Mouse (Mus musculus) megakaryocyte, embryonic 14.5 days (primary cell): Measurements from ENCODE around the gene Gm28635. TPM values are rescaled to one million over a fixed set of nuclear protein-coding genes. Genes with fewer than 3 reads are reported as not detected.

Experiments used
- H3K27me3 ChIP-seq: replicated peaks from 2 replicates; pipeline ENCODE3; 2012; ENCODE audit warnings: inconsistent platforms
- H3K36me3 ChIP-seq: replicated peaks from 2 replicates; pipeline ENCODE3; 2012; ENCODE audit warnings: low read length, inconsistent platforms, mixed read lengths
- H3K4me1 ChIP-seq: 2 replicates; pipeline ENCODE4 v1.6.1; 2012; ENCODE audit warnings: inconsistent platforms
- H3K4me3 ChIP-seq: replicated peaks from 2 replicates; pipeline ENCODE3; 2012; ENCODE audit warnings: moderate library complexity, mild to moderate bottlenecking, inconsistent platforms
- H3K9me3 ChIP-seq: 2 replicates; pipeline ENCODE4 v1.6.1; 2012; ENCODE audit warnings: inconsistent platforms
- FLI1 ChIP-seq: IDR thresholded peaks from 2 replicates; pipeline ENCODE4 v1.6.1; 2012; ENCODE audit warnings: low read length, inconsistent platforms, mixed read lengths
- GATA1 ChIP-seq: IDR thresholded peaks from 3 replicates; pipeline ENCODE4 v1.6.1; 2012; ENCODE audit warnings: mixed read lengths, low read length, inconsistent platforms, borderline replicate concordance
- polyA plus RNA-seq: library from polyadenylated mRNA; stranded (reverse); fragments of >175 nt; gene quantifications from 2 replicates; pipeline ENCODE4 v1.2.3, GENCODE M21; 2012; ENCODE audit warnings: low replicate concordance; ENCODE audit not compliant: insufficient read depth

Gene Gm28635
- not detected in 2 replicates for polyA plus RNA-seq

GRCm38 (mm10) chr2:84677968-84678880 lies at the start of gene Gm28635, which contains the start of gene Med19:
Gm28635 (minus strand) TSS chr2:84678041.
Med19 (plus strand) TSS chr2:84678402.
- peak within 1 kb of the TSS; percentile 100 for H3K4me3 ChIP-seq
- H3K9me3 ChIP-seq, result no peaks in the 10 kb centered on the region
- H3K27me3 ChIP-seq, result no peaks in the 10 kb centered on the region
- TF ChIP-seq FLI1 (no peak), GATA1 (no peak)
- H3K36me3 ChIP-seq, result peaks cover 47% of the 10 kb centered on the region
- peaks cover 37% of the 10 kb centered on the region for H3K4me1 ChIP-seq

- TF ChIP-seq GATA1, result no peak
- TF ChIP-seq FLI1, result no peak
- no peaks in the 10 kb centered on the region for H3K9me3 ChIP-seq
- H3K4me1 ChIP-seq, result peaks cover 42% of the 10 kb centered on the region
- H3K4me3 ChIP-seq, result peak within 1 kb of the TSS; percentile 95
- peaks cover 35% of the 10 kb centered on the region for H3K36me3 ChIP-seq
- H3K27me3 ChIP-seq, result no peaks in the 10 kb centered on the region
Measured at GRCm38 (mm10) chr2:84727172-84727858, 49.5 kb upstream of the Gm28635 start, which contains the start of gene Clp1. Clp1 (minus strand) TSS chr2:84727350.

- H3K4me1 ChIP-seq, result peaks cover 42% of the 10 kb centered on the region
- TF ChIP-seq GATA1 (no peak), FLI1 (no peak)
- peaks cover 41% of the 10 kb centered on the region for H3K36me3 ChIP-seq
- peak overlapping the region; percentile 95 for H3K4me3 ChIP-seq
- H3K9me3 ChIP-seq, result no peaks in the 10 kb centered on the region
- no peaks in the 10 kb centered on the region for H3K27me3 ChIP-seq
Measured at GRCm38 (mm10) chr2:84726716-84727115, 48.9 kb upstream of the Gm28635 start.

- H3K9me3 ChIP-seq, result no peaks in the 10 kb centered on the region
- H3K4me3 ChIP-seq, result peak overlapping the region; percentile 95
- H3K4me1 ChIP-seq, result peaks cover 46% of the 10 kb centered on the region
- peaks cover 49% of the 10 kb centered on the region for H3K36me3 ChIP-seq
- H3K27me3 ChIP-seq, result no peaks in the 10 kb centered on the region
- no peak for TF ChIP-seq GATA1
- no peak for TF ChIP-seq FLI1
Measured at GRCm38 (mm10) chr2:84725770-84726169, 47.9 kb upstream of the Gm28635 start.

- Histone ChIP-seq H3K36me3 (peaks cover 49% of the 10 kb centered on the region), H3K9me3 (no peaks in the 10 kb centered on the region), H3K4me3 (no peak overlapping the region), H3K4me1 (peaks cover 46% of the 10 kb centered on the region), H3K27me3 (no peaks in the 10 kb centered on the region)
- TF ChIP-seq FLI1, result no peak
- TF ChIP-seq GATA1, result no peak
Measured at GRCm38 (mm10) chr2:84723856-84724255, 46.0 kb upstream of the Gm28635 start.

- Histone ChIP-seq H3K27me3 (no peaks in the 10 kb centered on the region), H3K4me3 (no peak overlapping the region), H3K36me3 (peaks cover 49% of the 10 kb centered on the region), H3K9me3 (no peaks in the 10 kb centered on the region), H3K4me1 (peaks cover 46% of the 10 kb centered on the region)
- no peak for TF ChIP-seq FLI1
- TF ChIP-seq GATA1, result no peak
Measured at GRCm38 (mm10) chr2:84721182-84721581, 43.3 kb upstream of the Gm28635 start.

GRCm38 (mm10) chr2:84720718-84721117 lies 42.9 kb upstream of the Gm28635 start:
- H3K4me1 ChIP-seq, result peaks cover 42% of the 10 kb centered on the region
- TF ChIP-seq GATA1 (no peak), FLI1 (no peak)
- no peak overlapping the region for H3K4me3 ChIP-seq
- no peaks in the 10 kb centered on the region for H3K27me3 ChIP-seq
- no peaks in the 10 kb centered on the region for H3K9me3 ChIP-seq
- H3K36me3 ChIP-seq, result peaks cover 45% of the 10 kb centered on the region

GRCm38 (mm10) chr2:84717357-84717756 lies 39.5 kb upstream of the Gm28635 start:
- Histone ChIP-seq H3K27me3 (no peaks in the 10 kb centered on the region), H3K9me3 (no peaks in the 10 kb centered on the region), H3K4me3 (no peak overlapping the region), H3K36me3 (peaks cover 14% of the 10 kb centered on the region), H3K4me1 (peaks cover 34% of the 10 kb centered on the region)
- TF ChIP-seq FLI1 (no peak), GATA1 (no peak)

- H3K36me3 ChIP-seq, result peaks cover 8% of the 10 kb centered on the region
- no peaks in the 10 kb centered on the region for H3K27me3 ChIP-seq
- no peaks in the 10 kb centered on the region for H3K9me3 ChIP-seq
- TF ChIP-seq GATA1 (no peak), FLI1 (no peak)
- H3K4me1 ChIP-seq, result peaks cover 39% of the 10 kb centered on the region
- peak overlapping the region; percentile 97 for H3K4me3 ChIP-seq
Measured at GRCm38 (mm10) chr2:84716423-84717355, 38.8 kb upstream of the Gm28635 start.
